In the genomic region with DNA sequence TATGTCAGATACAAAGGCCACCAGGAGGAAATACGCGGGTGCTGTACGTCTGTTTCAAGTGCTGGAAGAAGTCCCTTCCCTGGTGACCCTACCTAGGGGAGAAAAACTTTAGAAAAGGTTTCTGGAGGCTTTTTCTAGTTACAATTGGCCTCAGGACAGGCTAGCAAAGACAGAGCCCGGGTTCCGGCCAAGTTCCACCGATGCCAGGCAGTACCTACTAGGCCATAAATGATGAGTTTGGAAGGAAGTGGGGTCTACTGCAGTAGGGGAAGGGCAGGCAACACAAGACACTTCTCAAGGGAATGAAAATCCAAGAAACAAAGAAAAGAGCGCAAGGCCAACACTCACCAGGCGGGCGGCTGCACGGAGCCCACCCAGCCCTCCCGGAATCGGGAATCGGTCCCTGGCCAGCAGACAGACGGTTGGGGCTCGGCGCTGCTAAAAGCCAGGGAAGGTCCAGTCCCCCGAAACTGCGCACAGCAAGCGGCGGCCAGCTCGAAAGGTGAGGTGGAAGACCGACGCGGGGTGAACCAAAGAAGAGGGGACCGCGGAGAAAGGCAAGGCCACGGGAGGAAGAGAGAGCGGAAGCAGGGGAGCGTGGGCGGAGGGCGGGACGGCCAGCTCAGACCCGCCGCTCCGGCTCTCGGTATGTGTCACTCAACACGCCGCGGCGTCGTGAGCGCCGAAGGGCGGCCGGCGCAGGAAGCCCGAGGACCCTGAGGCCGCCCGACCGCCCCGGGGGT, we compare ENCODE assay signal across 8 mouse cellular contexts. TPM values are rescaled to one million over a fixed set of nuclear protein-coding genes. Genes with fewer than 3 reads are reported as not detected.
DNase-seq lines count a peak whose midpoint lies in the region; ATAC-seq lines count a peak whose summit lies in the region.

No protein-coding gene starts in this region.

- peak; percentile 35 for DNase-seq in cerebellum, adult 11-12 months
- DNase-seq in cerebellum, postnatal 36 days: no peak
- peak; percentile 80 for DNase-seq in right cerebral cortex, adult 18-20 months
- DNase-seq in right cerebral cortex, postnatal 25 days: no peak
- no peak for DNase-seq in forebrain, embryonic 11.5 days (ENCODE audit: low spot score)
- peak; percentile 31 to 66 for DNase-seq in kidney, postnatal 25 days
- peak; percentile 81 for DNase-seq in testis, postnatal 14 days (ENCODE audit: low spot score)

- no peaks in the 10 kb centered on the region for H3K9me3 ChIP-seq in forebrain, embryonic 11.5 days (ENCODE audit: control insufficient read depth, low read length)

- H3K4me3 ChIP-seq in forebrain, embryonic 11.5 days (ENCODE audit: low read depth, low read length): peak overlapping the region; percentile 68

- no peaks in the 10 kb centered on the region for H3K27me3 ChIP-seq in forebrain, embryonic 11.5 days (ENCODE audit: control insufficient read depth, insufficient read depth, low read length)

- H3K4me1 ChIP-seq in forebrain, embryonic 11.5 days (replicated peaks; ENCODE audit: control insufficient read depth, insufficient read depth, low read length): peaks cover 19% of the 10 kb centered on the region

- WGBS in forebrain, embryonic 11.5 days: under 1% methylated on average over 47 of the region's 51 CpGs

- peak overlapping the region; percentile 89 for H3K27ac ChIP-seq in forebrain, embryonic 11.5 days (ENCODE audit: low read depth, low read length)

- peak overlapping the region; percentile 91 for H3K4me2 ChIP-seq in forebrain, embryonic 11.5 days (ENCODE audit: low read depth, low read length, severe bottlenecking)

- peak; percentile 84 for ATAC-seq in forebrain, embryonic 11.5 days (replicated peaks; ENCODE audit: low FRiP score)
- peak; percentile 37 for ATAC-seq in megakaryocyte-erythroid progenitor cell, adult 5-6 weeks (replicated peaks; ENCODE audit: low FRiP score, low TSS enrichment, poor library complexity, severe bottlenecking)

- H3K36me3 ChIP-seq in forebrain, embryonic 11.5 days (ENCODE audit: control insufficient read depth, insufficient read depth, low read length): peaks cover 4% of the 10 kb centered on the region; the same call in 1 of the 2 replicates

- peak overlapping the region; percentile 99 for H3K9ac ChIP-seq in forebrain, embryonic 11.5 days (ENCODE audit: low read length)

RNA-seq across cellular contexts. Expression of a gene that starts 0.6 kb away (rescaled TPM):
- 170 and 180 TPM in 2 replicates for polyA plus RNA-seq in forebrain, embryonic 11.5 days (2014; fragmentation: Nextera tagmentation; extraction: Ambion mirVana)
- 71.1 and 82.7 TPM in 2 replicates for total RNA-seq in megakaryocyte-erythroid progenitor cell, adult 5-6 weeks (2014; fragmentation: Nextera tagmentation)
- 47.3 and 52.4 TPM in 2 replicates for total RNA-seq in megakaryocyte-erythroid progenitor cell, adult 5-6 weeks (2017)

RNA-seq across cellular contexts. Expression of a gene that starts 19.9 kb away (rescaled TPM):
- 12.5 and 15.3 TPM in 2 replicates for polyA plus RNA-seq in forebrain, embryonic 11.5 days (2014; fragmentation: Nextera tagmentation; extraction: Ambion mirVana)
- total RNA-seq in megakaryocyte-erythroid progenitor cell, adult 5-6 weeks (2014; fragmentation: Nextera tagmentation): 0.74 and 1.2 TPM in 2 replicates
- total RNA-seq in megakaryocyte-erythroid progenitor cell, adult 5-6 weeks (2017): 0.08 TPM in 1 of 2 replicates, not detected in the other

RNA-seq across cellular contexts. Expression of a gene that starts 26.2 kb away (rescaled TPM):
- polyA plus RNA-seq in forebrain, embryonic 11.5 days (2014; fragmentation: Nextera tagmentation; extraction: Ambion mirVana): 0.08 and 0.16 TPM in 2 replicates
- not detected in 2 replicates for total RNA-seq in megakaryocyte-erythroid progenitor cell, adult 5-6 weeks (2014; fragmentation: Nextera tagmentation)
- not detected in 2 replicates for total RNA-seq in megakaryocyte-erythroid progenitor cell, adult 5-6 weeks (2017)

RNA-seq across cellular contexts. Expression of a gene that starts 39.4 kb away (rescaled TPM):
- polyA plus RNA-seq in forebrain, embryonic 11.5 days (2014; fragmentation: Nextera tagmentation; extraction: Ambion mirVana): not detected in 2 replicates
- total RNA-seq in megakaryocyte-erythroid progenitor cell, adult 5-6 weeks (2014; fragmentation: Nextera tagmentation): 4.5 and 5.1 TPM in 2 replicates
- 3.1 and 4.2 TPM in 2 replicates for total RNA-seq in megakaryocyte-erythroid progenitor cell, adult 5-6 weeks (2017)

Comparison
In these comparisons a context has a peak if more than half of its experiments do, and no peak if none do; other contexts are left out.
1. DNase-seq: peak in cerebellum, adult 11-12 months (single experiment), right cerebral cortex, adult 18-20 months (single experiment), kidney, postnatal 25 days (2 of 2) and testis, postnatal 14 days (single experiment); none in cerebellum, postnatal 36 days (0 of 2), right cerebral cortex, postnatal 25 days (single experiment) and forebrain, embryonic 11.5 days (single experiment).